Mouse (Mus musculus) adrenal gland, adult (tissue): ENCODE measurements around the gene Rbbp4.

Source experiments
- DNase-seq, 2 experiments: peaks; one replicate each; pipeline ENCODE4 v3.0.0; 2022 to 2023; ENCODE audit warnings: low spot score in 1 of 2; ENCODE audit not compliant: inconsistent age in 2 of 2

Gene Rbbp4

GRCm38 (mm10) chr4:129296066-129296465 is 39.1 kb downstream of the Rbbp4 start:
- no peak for DNase-seq

DNA sequence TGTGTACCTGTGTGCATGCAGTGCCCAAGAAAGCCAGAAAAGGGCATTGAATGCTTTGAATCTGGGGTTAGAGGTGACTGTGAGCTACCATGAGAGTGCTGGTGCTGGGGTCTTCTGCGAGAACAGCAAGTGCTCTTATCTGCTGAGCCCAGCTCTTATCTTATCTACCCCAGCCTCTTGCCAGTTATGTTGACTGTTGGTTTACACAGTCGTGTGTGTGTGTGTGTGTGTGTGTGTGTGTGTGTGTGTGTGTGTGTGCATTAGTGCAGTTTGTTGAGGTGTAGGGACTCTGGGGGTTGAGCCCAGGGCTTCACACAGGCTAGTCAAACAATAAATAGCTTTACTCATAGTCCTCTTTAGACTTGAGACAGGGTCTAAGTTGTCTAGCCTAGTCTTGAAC is 40.0 kb downstream of the Rbbp4 start:
- no peak for DNase-seq

- DNase-seq: no peak
Observed at GRCm38 (mm10) chr4:129293702-129294101, 41.5 kb downstream of the Rbbp4 start.

GRCm38 (mm10) chr4:129292831-129293230 is 42.3 kb downstream of the Rbbp4 start:
- DNase-seq: no peak

DNA sequence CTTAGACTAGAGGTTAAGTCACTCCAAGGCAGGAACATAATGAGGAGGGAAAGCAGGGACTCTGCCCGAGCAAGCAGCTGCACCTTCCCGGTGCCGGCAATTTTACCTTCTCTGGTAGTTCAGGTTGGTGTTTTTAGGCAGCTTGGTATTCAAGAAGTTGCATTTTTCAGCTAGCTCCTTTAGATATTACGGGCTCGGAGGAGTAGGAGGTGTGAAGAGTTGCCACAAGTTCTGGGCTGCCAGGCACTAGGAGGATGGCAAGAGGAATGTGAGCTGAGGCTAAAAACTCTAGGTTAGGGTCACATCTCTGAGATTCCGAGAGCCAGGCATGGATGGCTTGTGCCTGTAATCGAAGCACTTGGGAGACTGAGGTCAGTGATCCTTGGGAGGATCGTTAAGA is 45.5 kb downstream of the Rbbp4 start:
- DNase-seq: no peak

- peak in 1 of 2 experiments; percentile 59 for DNase-seq
Observed at GRCm38 (mm10) chr4:129288067-129288466, 47.1 kb downstream of the Rbbp4 start.

DNA sequence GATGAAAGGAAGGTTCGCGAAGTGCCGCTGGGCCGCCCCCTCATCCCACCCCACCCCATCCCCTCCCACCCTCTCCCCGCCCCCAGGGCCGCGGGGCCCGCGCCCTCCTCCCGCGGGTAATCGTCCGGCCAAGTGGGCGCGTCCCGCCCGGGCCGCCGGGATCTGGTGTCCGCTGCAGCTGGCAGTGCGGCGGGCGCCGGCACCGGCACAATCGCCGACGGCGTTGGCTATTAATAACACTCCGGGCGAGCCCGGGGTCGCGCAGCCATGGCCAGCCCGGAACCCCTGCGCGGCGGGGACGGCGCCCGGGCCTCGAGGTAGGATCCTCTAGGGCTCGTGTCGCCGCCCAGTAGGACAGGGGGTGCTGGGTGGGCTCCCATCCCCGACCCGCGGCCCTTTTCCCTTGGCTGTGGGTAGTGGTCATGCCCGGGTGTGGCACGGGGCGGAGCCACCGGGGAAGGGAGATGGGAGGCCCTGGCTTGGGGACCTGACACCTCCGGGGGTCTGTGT is 47.6 kb downstream of the Rbbp4 start, which contains the start of gene Sync:
Sync (plus strand) TSS at position 146 of the 510 bp plus-strand sequence.
- DNase-seq: peak in 1 of 2 experiments; percentile 65

- peak in 1 of 2 experiments; percentile 50 for DNase-seq
Observed at GRCm38 (mm10) chr4:129286683-129287471, 48.3 kb downstream of the Rbbp4 start.

DNA sequence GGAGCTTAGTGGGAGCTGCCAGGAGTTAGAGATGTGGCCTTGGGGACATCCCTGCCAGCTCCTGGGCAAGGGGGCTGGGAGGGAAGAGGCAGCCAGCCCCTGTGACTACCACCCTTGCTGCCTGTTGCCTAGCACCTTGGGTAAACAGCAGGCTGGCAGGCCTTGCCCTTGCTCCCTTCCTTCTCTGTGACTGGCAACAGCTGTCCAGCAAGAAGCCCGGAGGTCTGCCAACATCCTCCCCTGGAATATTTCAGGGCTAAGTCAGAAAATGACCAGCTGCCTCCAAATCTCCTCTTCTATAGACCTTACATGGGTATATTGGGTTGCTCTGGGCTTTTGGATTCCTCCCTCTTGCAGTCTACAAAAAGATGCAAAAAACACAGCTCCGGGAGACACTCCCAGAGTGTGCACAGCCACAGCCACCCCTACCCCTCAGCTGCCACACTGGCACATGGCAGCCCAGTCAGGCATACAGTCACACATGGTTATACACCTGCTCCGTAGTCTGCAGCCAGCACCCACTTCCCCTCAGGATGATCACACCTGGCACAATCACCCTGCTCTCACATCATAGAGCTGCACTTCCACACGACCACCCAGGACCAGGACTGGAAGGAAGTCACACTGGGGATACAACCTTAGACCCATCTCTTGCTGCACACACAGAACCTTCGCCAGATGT is 49.0 kb downstream of the Rbbp4 start:
- DNase-seq: peak in 1 of 2 experiments; percentile 48

DNA sequence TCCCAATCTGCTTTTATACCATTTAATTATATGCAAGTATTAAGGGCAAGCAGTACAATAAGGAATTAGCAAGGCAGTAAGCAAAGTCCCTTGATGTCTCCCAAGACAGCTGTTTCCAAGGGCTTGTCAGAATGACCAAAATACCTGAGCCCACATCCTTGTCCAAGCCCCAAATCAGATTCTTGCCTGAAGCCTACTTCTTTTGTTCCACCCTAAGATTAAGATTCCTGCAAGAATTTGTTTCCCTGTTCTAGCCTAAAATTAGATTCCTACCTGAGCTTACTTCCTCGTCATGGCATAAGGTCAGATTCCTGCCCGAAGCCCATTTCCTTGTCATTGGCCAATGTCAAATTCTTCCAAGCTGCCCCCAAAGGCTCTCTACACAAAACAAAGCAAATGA is 50.5 kb downstream of the Rbbp4 start:
- DNase-seq: no peak

DNA sequence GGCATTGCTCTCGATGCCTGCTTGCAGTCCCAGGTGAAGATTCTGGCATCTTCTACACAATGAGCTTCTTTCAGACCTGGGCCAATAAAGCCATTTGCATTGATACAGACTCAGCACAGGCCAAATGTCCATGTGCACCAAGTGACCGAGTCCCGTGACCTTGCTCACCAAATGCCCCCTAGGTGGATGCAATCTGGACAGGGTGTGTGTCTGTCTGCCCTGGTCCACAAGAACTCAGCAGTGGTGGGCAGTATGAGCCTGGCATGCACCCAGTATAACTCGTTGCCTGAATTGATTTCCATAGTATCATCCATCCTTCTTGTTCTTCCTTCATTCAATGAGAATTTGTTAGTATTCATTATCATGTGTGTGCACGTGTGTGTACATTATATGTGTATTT is 51.9 kb downstream of the Rbbp4 start:
- DNase-seq: no peak

DNA sequence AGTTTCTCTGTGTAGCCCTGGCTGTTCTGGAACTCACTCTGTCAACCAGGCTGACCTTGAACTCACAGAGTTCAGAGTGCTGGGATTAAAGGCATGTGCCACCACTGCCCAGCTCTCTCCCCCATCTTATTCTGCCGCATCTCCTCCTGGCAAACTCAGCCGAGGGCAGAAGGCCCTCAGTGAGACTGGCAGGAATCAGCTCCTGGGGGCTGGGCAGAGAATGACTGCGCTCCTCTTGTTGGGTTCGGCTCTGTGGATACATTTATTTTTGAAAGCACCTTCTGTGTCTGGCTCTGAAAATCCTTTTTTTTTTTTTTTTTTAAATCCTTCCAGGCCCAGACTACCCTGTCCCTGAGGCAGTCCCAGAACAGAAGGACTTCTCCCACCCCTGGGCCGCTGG is 52.4 kb downstream of the Rbbp4 start:
- no peak for DNase-seq

GRCm38 (mm10) chr4:129276453-129276865 is 58.7 kb downstream of the Rbbp4 start:
- peak; percentile 95 to 99 for DNase-seq

- peak; percentile 72 to 83 for DNase-seq
Observed at GRCm38 (mm10) chr4:129272756-129273046, 62.5 kb downstream of the Rbbp4 start.

DNA sequence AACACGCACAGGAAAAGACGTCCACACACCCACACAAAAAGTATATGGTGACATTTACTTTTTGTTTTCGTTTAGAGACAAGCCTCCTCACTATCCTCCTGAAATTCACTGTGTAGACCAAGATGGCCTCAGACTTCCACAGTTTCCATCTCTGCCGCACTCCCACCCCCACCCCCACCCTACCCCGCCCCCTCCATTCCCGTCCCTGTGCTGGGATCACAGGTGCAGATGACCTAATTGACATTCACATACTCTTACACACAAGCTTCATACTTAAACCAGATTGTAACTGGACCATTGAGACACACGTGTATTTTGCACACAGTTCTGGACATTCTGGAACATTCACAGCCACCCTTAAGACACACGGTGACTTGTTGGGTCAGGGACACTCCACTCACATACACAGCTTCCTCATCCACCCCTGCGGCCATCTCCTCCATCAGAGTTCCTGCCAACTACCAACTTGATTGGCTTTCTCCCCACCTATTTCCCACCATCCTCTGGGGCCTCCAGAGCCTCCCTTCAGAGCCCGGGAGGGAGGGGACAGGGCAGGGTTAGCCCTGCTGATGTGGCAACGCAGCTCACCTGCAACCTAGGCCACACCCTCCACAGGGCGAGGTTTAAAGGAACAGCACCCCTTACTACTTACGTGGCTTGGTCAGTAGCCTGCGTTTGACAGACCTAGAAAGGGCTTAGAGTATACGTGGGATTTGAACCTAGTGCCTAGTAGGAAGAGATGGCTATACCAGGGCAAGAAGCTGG is 63.0 kb downstream of the Rbbp4 start:
- DNase-seq: no peak

GRCm38 (mm10) chr4:129268698-129269097 is 66.5 kb downstream of the Rbbp4 start:
- DNase-seq: peak; percentile 60 to 64

- DNase-seq: no peak
Observed at GRCm38 (mm10) chr4:129266821-129267220, 68.3 kb downstream of the Rbbp4 start.

DNA sequence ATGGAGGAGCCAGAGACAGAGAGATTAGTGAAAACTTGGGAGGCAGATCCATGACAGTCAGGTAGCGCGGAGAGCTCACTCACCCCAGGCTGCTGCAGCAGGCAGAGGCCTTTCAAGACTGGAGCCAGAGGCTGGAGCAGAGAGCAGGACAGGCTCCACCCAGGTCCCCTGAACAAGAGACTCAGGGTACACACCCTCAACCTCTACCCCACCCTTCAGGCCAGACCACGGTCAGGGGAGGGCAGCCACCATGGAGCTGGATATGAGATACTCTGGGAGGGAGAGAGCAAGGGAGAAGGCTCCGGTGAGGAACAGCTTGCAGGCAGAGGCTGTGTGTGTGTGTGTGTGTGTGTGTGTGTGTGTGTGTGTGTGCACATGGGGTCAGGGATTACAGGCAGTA is 69.0 kb downstream of the Rbbp4 start:
- no peak for DNase-seq

DNA sequence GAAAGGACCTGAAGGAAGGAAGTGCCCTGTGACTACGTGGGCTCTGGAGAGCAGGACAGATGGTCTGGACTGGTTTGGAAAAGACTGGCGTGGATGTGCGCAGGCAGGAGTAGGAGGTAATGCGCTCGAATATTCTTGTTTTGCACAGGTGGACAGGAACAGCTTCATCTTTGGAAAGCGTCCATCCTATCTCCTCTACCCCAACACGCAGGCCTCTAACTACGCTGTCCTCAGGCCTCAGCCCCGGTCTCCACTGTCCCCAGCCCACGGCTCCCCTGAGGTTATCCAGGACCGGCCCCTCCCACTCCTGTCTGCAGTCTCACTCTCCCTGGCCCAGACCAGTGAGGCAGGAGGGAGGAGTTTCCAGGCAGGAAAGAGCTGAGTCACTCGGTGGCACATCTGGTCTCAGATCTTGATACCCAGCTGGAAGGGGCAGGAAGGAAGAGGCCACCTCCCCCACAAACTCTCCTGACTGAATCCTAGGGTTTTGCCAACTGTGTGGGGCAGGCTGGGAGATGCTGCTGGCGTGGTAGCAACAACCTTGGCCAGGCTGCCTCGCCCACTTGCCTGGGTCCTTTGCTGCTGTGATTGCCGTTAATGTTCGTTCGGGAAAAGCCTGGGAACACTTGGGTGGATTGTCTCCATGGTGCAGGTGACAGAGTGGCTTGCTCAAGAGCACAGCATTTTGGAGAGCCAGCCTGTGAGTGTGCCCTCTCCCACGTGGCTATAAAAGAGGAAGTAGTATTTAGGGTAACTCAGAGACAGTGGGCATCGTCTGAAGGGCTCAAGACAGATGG is 71.7 kb downstream of the Rbbp4 start:
- peak; percentile 82 to 90 for DNase-seq

DNA sequence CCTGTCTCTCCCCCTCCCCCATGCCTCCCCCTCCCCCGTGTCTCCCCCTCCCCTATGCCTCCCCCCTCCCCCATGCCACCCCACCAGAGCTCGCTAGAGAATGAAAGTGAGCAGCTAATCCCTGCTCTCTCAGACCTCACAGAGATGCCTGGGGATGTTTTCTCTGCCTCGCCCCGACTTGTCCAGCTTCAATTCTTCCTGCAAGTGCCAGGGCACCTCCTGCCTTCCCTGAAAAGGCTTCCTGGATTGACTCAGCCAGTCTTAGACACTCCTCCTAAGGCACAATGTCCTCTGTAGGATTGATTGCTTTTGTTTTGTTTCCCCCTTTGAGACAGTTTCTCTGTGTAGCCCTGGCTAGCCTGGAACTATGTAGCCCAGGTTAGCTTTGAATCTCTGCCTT is 74.0 kb downstream of the Rbbp4 start, which contains the start of gene C77080:
C77080 (minus strand) TSS at position 209 of the 400 bp plus-strand sequence.
- no peak for DNase-seq

GRCm38 (mm10) chr4:129260678-129261077 is 74.5 kb downstream of the Rbbp4 start:
- no peak for DNase-seq
